Mouse (Mus musculus) left cerebral cortex, adult 2 months (tissue): ENCODE data around the gene Mettl26. TPM values are rescaled to one million over a fixed set of nuclear protein-coding genes. Genes with fewer than 3 reads are reported as not detected.
"Not testable (repeated sequence)": the region's sequence is repeated elsewhere in the genome, so short reads cannot be mapped to it uniquely, and the experiment has no call there.

Source experiments
- DNase-seq, 2 experiments: peaks; one replicate each; pipeline ENCODE4 v3.0.0; 2021 to 2022; ENCODE audit warnings: low spot score in 2 of 2, mixed read lengths in 1 of 2; ENCODE audit errors: extremely low spot score in 1 of 2
- H3K27ac ChIP-seq: fragments of 200-600 bp; 2 replicates; pipeline ENCODE4 v1.8.1; 2022
- H3K4me3 ChIP-seq: fragments of 200-600 bp; 2 replicates; pipeline ENCODE4 v1.8.1; 2022
- CTCF ChIP-seq: fragments of 200-600 bp; IDR thresholded peaks from 2 replicates; pipeline ENCODE4 v1.8.1; 2022; ENCODE audit warnings: antibody characterized with exemption, mild to moderate bottlenecking, moderate library complexity
- intact Hi-C: fragments of 180-260 bp; cut with DNase I; formaldehyde crosslinking; loops from one replicate; pipeline ENCODE4 v1.15.1; 2025
- total RNA-seq, 2 experiments: library from RNA; stranded (reverse); gene quantifications; 2 replicates each; pipeline ENCODE4 v1.2.3; 2021

The Mettl26 gene
- total RNA-seq, 2 experiments from 2014 or later = 37.8 to 38.1 TPM

GRCm38 (mm10) chr17:25863681-25864080 lies 11.2 kb upstream of the Mettl26 start:
- intact Hi-C loops = no loop called here
- TF ChIP-seq CTCF = no peak
- no peak overlapping the region for H3K27ac ChIP-seq
- H3K4me3 ChIP-seq = no peak overlapping the region
- DNase-seq = no peak

GRCm38 (mm10) chr17:25864311-25864710 lies 10.6 kb upstream of the Mettl26 start:
- H3K27ac ChIP-seq = no peak overlapping the region
- intact Hi-C loops = no loop called here

GRCm38 (mm10) chr17:25865288-25865687 lies 9.6 kb upstream of the Mettl26 start:
- Histone ChIP-seq H3K27ac (no peak overlapping the region), H3K4me3 (no peak overlapping the region)
- intact Hi-C loops = no loop called here
- no peak for DNase-seq
- no peak for TF ChIP-seq CTCF

More at GRCm38 (mm10) chr17:25864311-25864710, 10.6 kb upstream of the Mettl26 start:
- H3K4me3 ChIP-seq = no peak overlapping the region
- TF ChIP-seq CTCF = no peak
- DNase-seq = no peak

GRCm38 (mm10) chr17:25866172-25866571 lies 8.7 kb upstream of the Mettl26 start:
- intact Hi-C loops = no loop called here

GRCm38 (mm10) chr17:25867509-25867835 lies 7.4 kb upstream of the Mettl26 start:
- H3K27ac ChIP-seq = peak overlapping the region; percentile 88
- DNase-seq = no peak
- no peak for TF ChIP-seq CTCF
- intact Hi-C loops = no loop called here
- peak overlapping the region; percentile 91 for H3K4me3 ChIP-seq

More at GRCm38 (mm10) chr17:25866172-25866571, 8.7 kb upstream of the Mettl26 start:
- Histone ChIP-seq H3K4me3 (no peak overlapping the region), H3K27ac (no peak overlapping the region)
- no peak for TF ChIP-seq CTCF
- DNase-seq = no peak

GRCm38 (mm10) chr17:25867836-25868600 lies 6.9 kb upstream of the Mettl26 start:
- intact Hi-C loops = no loop called here
- H3K27ac ChIP-seq = peak overlapping the region; percentile 88
- peak overlapping the region; percentile 91 for H3K4me3 ChIP-seq
- TF ChIP-seq CTCF = no peak
- no peak for DNase-seq

GRCm38 (mm10) chr17:25868601-25869191 lies 6.2 kb upstream of the Mettl26 start, which contains the start of gene Mcrip2:
TSS of gene Mcrip2 (minus strand) at chr17:25868764.
- no peak for TF ChIP-seq CTCF
- intact Hi-C loops = no loop called here
- DNase-seq = peak; percentile 80 to 82
- H3K4me3 ChIP-seq = peak within 1 kb of the TSS; percentile 91
- H3K27ac ChIP-seq = peak within 1 kb of the TSS; percentile 88

GRCm38 (mm10) chr17:25869498-25869897 lies 5.4 kb upstream of the Mettl26 start:
- H3K27ac ChIP-seq = no peak overlapping the region
- intact Hi-C loops = no loop called here
- no peak overlapping the region for H3K4me3 ChIP-seq
- DNase-seq = no peak
- no peak for TF ChIP-seq CTCF

- Histone ChIP-seq H3K27ac (no peak overlapping the region), H3K4me3 (no peak overlapping the region)
- no peak for TF ChIP-seq CTCF
- intact Hi-C loops = no loop called here
- DNase-seq = no peak
Observed at GRCm38 (mm10) chr17:25869954-25870353, 4.9 kb upstream of the Mettl26 start.

- H3K27ac ChIP-seq, DNase-seq, intact Hi-C loops, H3K4me3 ChIP-seq: not testable (repeated sequence)
Observed at GRCm38 (mm10) chr17:25871566-25871965, 3.3 kb upstream of the Mettl26 start.

- DNase-seq = no peak
- no peak for TF ChIP-seq CTCF
- Histone ChIP-seq H3K4me3 (no peak overlapping the region), H3K27ac (no peak overlapping the region)
- intact Hi-C loops = no loop called here
Observed at GRCm38 (mm10) chr17:25872676-25873075, 2.2 kb upstream of the Mettl26 start.

- TF ChIP-seq CTCF = no peak
- intact Hi-C loops = no loop called here
- peak overlapping the region; percentile 88; the same call in 1 of the 2 replicates for H3K27ac ChIP-seq
- no peak for DNase-seq
- H3K4me3 ChIP-seq = no peak overlapping the region; the same call in 1 of the 2 replicates
Observed at GRCm38 (mm10) chr17:25873405-25874147, 1.3 kb upstream of the Mettl26 start.
